Mouse (Mus musculus): ENCODE measurements around the gene Tfip11. TPM values are rescaled to one million over a fixed set of nuclear protein-coding genes. Genes with fewer than 3 reads are reported as not detected.

Gene Tfip11
- total RNA-seq, 2 experiments from 2014 or later: 14.8 to 15.9 TPM

DNA sequence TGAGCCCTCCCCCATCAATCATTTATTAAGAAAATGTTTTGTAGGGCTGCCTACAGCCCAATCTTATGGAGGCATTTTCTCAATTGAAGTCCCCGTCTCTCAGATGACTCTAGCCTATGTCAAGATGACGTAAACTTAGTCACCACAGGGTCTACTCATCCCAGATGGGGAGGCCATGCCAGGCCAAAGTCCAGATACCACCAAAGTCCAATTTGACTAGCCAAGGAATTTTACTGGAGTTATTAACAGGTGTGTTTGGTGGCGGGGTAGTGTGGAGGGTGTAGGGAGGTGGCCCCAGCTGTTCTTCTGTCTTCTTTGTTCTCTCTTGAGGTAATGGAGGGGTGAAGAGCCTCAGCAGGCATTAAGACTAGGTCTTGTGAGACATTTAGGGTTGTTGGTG is 33.9 kb downstream of the Tfip11 start:
- DNase-seq: no peak

DNA sequence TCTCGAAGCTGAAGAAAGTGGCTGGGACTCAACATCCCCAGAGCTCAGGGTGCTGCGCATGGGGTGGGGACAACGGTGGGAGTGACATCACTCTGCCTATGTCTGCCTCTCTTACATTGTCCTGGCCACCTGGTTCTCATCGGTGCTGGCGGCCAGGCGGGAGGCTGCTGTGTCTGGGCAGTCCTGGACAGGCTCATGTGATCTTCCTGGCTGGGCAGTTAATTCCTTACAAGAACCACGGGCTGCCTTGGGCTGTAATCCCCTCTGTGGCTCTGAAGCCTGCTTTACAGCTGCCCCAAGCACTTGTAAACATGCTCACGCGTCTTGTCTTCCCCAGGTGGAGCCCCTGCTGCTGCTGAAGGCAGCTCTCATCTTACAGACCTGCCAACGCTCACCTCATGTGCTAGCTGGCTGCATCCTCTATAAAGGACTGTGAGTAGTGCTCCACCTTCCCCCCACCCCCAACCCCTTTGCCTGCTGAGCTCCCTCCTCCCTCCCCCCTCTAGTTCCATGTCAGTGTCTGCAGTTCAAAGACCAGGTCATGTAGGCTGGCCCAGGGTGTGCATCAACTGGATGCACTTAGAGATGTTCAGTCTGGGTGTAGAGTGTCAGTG is 38.1 kb downstream of the Tfip11 start:
- no peak for DNase-seq

DNA sequence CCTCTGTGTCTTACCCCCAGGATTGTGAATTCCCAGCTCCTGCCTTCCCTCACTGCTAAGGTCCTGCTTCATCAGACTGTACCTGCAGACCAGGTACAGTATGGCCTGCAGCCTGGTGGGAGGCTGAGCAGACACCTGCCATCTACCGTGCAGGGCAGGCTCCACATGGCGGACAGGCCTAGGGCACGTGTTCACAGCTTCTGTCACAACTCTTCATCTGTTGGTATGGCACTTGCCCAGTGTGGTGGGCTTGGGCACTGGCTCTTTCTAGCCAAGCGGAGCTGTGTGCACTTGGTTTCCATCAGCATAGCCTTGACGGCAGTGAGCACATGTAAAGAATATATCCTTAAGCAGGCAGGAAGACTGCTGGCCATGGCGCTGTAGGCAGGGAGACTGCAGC is 40.7 kb downstream of the Tfip11 start:
- no peak for DNase-seq

DNA sequence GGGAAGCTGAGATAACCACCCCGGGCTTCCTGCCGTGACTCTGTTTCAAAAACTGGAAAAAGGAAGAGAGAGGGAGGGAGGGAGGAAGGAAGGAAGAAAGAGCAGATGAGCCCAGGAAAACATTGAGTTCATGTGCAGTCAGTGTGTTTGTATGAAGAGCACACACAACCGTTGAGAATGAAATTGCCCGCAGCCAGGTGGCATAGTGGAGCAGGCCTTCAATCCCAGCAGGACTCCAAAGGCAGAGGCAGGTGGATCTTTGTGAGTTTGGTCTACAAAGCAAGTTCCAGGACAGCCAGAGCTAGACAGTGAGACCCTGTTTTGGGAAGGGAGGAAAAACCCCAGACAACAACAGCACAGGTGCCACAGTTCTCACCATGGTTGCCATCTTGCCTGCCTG is 41.2 kb downstream of the Tfip11 start:
- no peak for DNase-seq

DNA sequence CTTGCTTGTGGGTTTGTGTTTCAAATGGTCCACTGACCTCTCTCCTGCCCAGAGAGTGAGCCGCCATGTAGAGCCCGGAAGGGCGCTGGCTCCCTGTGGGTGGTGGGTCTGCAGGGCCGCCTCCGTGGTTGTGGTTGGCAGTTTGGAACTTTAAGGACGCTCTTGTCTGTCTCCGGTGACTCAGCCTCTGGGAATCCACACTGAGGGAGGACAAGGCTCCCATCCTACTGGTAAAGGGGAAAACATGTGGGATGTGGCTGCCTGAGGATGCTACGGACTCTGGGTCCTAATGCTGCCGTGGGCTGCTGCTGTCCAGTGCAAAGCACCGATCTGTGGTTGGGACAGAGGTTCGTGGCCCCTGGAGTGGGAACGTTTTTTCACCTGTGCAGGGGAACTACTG is 41.8 kb downstream of the Tfip11 start:
- DNase-seq: no peak

DNA sequence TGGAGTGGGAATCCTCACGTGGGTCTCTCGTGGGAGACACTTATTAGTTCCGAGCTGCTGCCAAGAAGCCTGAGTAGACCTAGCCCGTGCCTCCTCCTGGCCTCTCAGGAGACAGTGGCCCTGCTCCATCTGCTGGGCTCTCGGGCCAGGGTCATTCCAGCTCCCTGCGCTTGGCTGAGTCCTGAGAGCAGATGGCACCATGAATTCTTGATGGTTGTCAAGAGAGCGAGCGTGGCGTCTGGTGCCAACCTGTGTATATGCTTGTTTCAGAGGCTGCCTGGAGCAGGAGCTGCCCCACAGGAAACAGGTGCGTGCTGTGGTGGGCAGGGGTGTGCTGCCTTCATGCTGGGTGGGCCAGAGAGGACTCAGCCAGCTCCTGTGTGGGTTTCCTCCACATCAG is 42.5 kb downstream of the Tfip11 start:
- no peak for DNase-seq

DNA sequence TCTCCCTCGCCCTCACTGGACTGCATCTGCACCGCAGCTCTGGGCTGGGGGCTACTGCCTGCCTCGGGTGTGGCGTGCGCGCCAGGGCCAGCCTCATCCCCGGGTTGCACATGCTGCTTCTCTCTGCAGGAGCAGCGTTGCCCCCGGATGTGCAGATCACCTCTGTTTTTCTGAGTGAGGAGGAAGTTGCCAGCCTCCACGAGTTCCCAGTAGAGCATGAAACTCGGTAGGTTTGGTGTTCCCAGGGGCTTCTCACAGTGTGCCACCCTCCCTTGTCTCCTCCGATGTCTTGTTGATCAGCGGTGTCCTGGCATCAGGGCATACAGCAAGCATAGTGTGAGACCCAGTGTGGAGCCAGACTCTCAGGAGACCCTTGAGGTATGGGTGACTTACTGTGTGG is 43.2 kb downstream of the Tfip11 start:
- DNase-seq: no peak

DNA sequence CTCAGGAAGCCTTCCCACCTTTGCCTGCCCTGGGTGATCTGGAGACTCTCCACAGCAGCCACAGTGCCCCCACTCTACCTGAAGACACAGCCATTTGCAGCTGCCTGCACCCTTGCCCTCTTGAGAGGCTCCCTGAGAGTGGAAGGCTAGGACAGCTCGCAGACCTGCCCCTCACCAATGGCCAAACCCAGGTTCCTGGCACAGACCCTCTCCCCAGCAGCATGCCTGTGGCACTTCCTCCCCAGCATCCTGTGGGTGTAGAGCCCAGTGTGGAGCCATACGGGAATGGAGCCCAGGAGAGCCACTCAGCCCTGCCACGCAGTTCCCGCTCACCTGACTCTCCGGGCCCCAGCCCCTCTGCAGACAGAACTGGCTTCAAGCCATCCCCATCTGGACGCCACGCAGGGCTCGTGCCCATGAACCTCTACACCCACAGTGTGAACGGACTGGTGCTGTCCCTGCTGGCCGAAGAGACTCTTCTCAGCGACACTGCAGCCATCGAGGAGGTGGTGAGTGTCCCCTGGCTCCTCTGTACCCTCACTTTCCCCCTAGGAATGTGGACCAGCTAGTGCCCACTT is 44.2 kb downstream of the Tfip11 start:
- DNase-seq: no peak

DNA sequence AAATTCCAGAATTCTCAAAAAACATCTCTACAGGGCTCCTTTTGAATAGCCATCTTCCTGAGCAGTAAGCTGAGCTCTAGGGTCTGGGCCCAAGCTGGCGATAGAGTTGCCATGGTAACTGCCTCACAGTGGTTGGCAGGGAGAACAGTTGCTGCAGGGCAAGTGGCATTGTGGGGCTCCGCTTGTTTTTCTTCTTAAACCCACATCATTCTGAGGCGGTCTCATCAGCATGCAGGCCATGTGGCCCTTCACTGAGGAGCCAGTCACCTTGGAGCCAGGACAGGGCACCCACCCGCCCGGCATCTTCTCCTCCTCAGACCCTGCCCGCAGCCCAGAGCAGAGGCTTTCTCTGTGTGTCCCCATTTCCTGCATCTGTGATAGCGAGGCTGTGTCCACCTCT is 45.8 kb downstream of the Tfip11 start:
- no peak for DNase-seq

DNA sequence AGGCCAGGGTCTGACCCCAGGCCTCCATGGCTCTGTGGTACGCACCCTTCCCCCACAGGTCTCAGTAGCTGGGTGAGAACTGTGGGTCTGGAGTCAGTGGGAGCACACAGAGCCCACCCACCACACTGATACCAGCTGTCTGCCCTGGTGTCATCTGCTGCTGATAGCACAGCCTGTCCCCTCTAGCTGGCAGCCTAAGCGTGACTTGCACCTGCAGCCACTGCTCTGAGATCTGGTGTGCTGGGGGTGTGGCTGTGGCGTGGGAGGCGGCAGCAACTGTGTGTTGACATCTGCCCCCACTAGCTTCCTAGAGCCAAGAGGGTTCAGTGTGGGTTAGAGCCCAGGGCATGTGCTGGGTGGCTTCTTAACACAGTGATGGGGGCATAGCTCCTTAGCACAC is 50.0 kb downstream of the Tfip11 start:
- no peak for DNase-seq

DNA sequence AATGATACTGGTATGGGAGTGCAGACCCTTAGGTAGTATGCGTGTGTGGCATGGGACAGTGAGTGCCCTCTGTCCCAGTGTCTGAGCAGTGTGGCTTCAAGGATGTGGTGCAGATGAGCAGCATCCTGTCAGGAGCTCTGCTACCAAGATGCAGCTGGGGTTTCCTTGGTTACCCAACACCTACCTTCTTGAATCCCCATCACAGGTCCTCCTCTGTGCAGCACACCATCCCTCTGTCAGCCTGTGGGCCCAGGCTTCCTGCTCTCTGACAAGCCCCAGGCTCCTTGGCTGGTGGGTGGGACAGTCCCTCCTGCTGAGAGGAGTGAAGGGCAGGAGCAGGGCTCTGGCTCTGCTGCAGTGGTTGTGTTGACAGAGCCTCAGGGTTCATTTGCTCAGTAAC is 51.2 kb downstream of the Tfip11 start:
- DNase-seq: no peak

DNA sequence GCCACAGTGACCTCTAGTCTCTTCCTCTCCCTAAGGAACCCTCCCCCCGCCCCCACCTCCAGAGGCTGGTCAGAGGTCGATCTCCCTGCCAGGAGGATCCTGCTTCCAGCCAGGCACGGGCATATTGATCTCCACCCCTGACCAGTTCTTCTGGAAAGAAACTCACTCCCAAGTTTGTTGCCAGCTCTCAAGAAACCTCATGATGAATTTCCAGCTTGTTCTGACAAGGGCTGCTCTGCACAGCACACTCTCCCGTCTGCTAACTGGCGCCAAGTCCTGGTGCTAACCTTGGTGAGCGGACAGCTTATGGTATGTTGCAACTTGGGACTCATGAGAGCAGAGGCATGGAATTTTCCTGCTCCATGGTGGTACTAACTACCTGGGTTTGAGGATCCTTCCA is 52.6 kb downstream of the Tfip11 start:
- no peak for DNase-seq

DNA sequence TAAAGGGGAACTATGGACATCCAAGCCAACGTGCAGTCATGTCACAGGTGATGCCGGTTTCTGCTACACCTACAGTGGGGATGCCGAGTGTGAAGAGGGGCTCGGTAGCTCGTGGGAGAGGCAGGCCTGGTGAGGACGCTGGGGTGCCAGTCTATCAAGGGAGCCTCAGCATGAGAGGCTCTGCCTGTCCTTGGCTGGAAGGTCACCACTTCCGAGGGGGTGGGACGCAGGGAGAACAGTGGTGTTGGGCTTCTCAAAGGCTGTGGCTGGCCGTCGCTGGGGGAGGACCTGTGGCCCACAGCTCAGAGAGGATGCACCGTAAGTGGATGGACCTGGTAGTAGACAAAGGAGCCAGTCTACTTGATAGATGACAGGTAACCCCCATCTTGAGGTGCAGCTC is 55.0 kb downstream of the Tfip11 start:
- DNase-seq: no peak

DNA sequence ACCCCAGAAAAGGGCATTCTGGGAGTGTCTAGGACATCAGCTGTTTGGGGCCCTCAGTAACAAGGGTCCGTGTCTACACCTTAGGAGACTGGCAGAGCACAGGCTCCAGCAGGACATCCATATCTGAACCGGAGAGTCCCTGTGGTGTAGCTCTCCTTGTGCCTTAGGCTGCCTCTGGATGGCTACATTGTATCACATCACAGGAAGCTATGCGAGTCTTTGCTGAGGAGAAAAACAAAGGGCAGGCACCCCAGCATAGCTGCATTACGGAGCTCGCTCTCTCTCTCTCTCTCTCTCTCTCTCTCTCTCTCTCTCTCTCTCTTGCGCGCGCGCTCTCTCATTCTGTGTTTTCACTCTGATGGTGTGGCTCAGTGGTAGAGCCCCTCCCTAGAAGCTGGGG is 55.9 kb downstream of the Tfip11 start:
- no peak for DNase-seq

DNA sequence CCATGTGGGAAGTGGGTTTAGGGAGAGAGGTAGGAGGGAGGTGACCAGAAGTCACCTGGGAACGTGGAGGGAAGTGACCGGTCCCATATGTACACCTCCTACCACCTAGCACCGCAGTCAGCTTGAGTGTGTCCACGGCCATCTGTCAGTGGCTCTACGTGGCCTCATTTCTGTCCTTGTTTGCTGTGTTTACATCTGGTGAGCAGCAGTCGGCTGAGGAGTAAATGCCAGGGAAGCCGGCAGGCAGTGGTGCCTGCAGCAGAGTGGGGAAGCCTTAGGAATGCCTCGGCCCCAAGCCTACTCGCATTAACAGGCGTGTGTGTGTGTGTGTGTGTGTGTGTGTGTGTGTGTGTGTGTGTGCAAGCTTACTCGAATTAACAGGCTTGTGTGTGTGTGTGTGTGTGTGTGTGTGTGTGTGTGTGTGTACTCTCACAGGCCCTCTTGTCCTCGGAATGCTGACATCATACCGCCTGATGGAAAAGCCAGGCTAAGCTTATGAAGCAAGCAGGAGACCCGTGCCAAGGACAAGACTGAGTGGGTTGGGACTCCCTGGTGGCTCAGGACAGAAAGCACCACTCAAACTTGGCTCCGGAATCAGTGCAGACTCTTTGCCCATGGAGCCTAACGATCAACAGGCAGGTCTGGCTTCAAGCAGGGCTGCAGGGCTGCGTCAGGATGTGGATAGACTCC is 56.6 kb downstream of the Tfip11 start:
- DNase-seq: no peak

DNA sequence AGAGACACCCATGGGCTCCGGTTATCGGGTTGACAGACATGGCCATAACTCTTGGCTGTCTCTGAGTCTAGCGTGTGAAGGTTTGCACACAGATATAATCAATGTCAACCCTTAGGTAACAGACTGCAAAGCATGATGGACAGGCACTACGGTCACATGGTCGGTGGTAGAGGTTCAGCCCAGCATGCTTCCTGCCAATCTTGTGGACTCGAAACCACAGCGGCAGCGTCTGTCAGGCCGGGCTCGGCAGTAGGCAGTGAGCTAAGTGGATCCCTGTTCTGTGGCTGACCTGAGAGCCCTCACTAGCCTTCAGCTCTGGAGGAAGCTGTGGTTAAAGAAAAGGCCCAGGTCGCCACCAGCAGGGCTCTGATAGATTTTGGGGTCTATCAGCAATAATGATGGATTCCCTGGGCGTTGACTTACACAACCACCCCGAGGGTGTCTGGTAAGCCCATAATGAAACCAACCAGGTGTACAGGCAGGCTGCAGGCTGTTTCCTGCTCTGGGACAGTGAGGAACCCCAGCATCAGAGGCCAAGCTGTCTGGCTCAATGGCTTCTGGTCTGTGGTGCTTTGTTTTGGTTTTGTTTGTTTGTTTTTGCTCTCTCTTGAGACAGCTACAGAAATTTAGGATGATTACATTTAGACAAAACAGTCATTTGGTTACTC is 58.8 kb downstream of the Tfip11 start:
- no peak for DNase-seq

DNA sequence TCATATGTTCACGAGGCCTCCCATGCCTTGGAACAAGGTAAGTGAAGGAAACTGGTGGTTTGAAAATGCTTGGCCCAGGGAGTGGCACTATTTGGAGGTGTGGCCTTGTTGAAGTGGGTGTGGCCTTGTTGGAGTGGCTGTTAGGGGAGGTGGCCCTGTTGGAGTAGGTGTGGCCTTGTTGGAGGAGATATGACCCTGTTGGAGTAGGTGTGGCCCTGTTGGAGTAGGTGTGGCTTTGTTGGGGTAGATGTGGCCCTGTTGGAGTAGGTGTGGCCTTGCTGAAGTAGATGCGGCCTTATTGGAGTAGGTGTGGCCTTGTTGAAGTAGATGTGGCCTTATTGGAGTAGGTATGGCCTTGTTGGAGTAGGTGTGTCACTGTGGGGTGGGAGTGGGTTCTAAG is 59.8 kb downstream of the Tfip11 start:
- no peak for DNase-seq

Other genes starting within 250 kb of the Tfip11 start
- under 1 TPM; 0.33 to 0.61 TPM for gene Cryba4, start 73.8 kb upstream of the Tfip11 start, total RNA-seq (2021)
- 1 to 10 TPM; 1.4 to 1.7 TPM for gene Crybb1, start 70.5 kb upstream of the Tfip11 start, total RNA-seq (2021)
- gene Tpst2, start 49.7 kb upstream of the Tfip11 start, total RNA-seq (2021): 10 to 100 TPM; 21.5 to 23.6 TPM
- 1 to 10 TPM; 4.7 to 5.0 TPM for gene Srrd, start 16.7 kb downstream of the Tfip11 start, total RNA-seq (2021)
- 1 to 10 TPM; 6.5 to 6.8 TPM for gene Hps4, start 16.7 kb downstream of the Tfip11 start, total RNA-seq (2021)
- gene Gm6583, start 29.7 kb downstream of the Tfip11 start, total RNA-seq (2021): not detected
- gene Asphd2, start 68.5 kb downstream of the Tfip11 start, total RNA-seq (2021): under 1 TPM; 0.49 to 0.93 TPM
- gene Gm6588, start 123.1 kb downstream of the Tfip11 start, total RNA-seq (2021): not detected

Data from gastrocnemius, postnatal 10 days (tissue).